Mouse (Mus musculus) hindbrain, embryonic 14.5 days (tissue): Measurements from ENCODE around the gene Isca2. TPM values are rescaled to one million over a fixed set of nuclear protein-coding genes. Genes with fewer than 3 reads are reported as not detected.

ENCODE experiments used
- ATAC-seq: fragments of 200-750 bp; cut with Nextera tagmentation; 2 replicates; pipeline ENCODE4 v1.8.0; 2017; ENCODE audit warnings: moderate number of reproducible peaks, mild to moderate bottlenecking, moderate TSS enrichment, moderate library complexity; ENCODE audit not compliant: low FRiP score
- DNase-seq: peaks from one replicate; pipeline ENCODE4 v3.0.0-alpha.2; 2015; ENCODE audit warnings: low spot score
- H3K27ac ChIP-seq: fragments of 300-500 bp; sonication (generic); 2 replicates; pipeline ENCODE4 v1.5.1; 2014; ENCODE audit warnings: mild to moderate bottlenecking, moderate library complexity
- H3K27me3 ChIP-seq: fragments of 300-500 bp; sonication (generic); 2 replicates; pipeline ENCODE4 v1.6.1; 2014; ENCODE audit warnings: mild to moderate bottlenecking, low read length, mixed read lengths; ENCODE audit not compliant: control insufficient read depth, insufficient read depth
- H3K36me3 ChIP-seq: fragments of 300-500 bp; sonication (generic); replicated peaks from 2 replicates; pipeline ENCODE4 v1.6.1; 2014; ENCODE audit not compliant: control insufficient read depth, insufficient read depth
- H3K4me1 ChIP-seq: fragments of 300-500 bp; sonication (generic); replicated peaks from 2 replicates; pipeline ENCODE4 v1.6.1; 2014; ENCODE audit warnings: antibody characterized with exemption, low read length, mixed read lengths; ENCODE audit not compliant: control insufficient read depth, insufficient read depth
- H3K4me2 ChIP-seq: fragments of 300-500 bp; sonication (generic); replicated peaks from 2 replicates; pipeline ENCODE4 v1.6.1; 2014; ENCODE audit warnings: mild to moderate bottlenecking, moderate library complexity
- H3K4me3 ChIP-seq: fragments of 300-500 bp; sonication (generic); replicated peaks from 2 replicates; pipeline ENCODE4 v1.5.1; 2014; ENCODE audit warnings: mild to moderate bottlenecking, low read length
- H3K9ac ChIP-seq: fragments of 300-500 bp; sonication (generic); 2 replicates; pipeline ENCODE4 v1.6.1; 2014
- H3K9me3 ChIP-seq: fragments of 300-500 bp; sonication (generic); 2 replicates; pipeline ENCODE4 v1.6.1; 2016; ENCODE audit warnings: low read length; ENCODE audit not compliant: control insufficient read depth
- WGBS: fragments of 180-500 bp; shearing (Covaris S2); extraction: QIAGEN DNeasy Blood & Tissue Kit; methylation state at CpG from one replicate; pipeline ENCODE4 v1.1.7; 2014; 5-methylcytosine and 5-hydroxymethylcytosine counted together
- polyA plus RNA-seq: library from polyadenylated mRNA; unstranded; fragments of >200 nt; fragmentation: Nextera tagmentation; extraction: Ambion mirVana; gene quantifications from 2 replicates; pipeline ENCODE4 v1.2.1, GENCODE M21; 2014

The Isca2 gene
- 127 and 132 TPM in 2 replicates for polyA plus RNA-seq

DNA sequence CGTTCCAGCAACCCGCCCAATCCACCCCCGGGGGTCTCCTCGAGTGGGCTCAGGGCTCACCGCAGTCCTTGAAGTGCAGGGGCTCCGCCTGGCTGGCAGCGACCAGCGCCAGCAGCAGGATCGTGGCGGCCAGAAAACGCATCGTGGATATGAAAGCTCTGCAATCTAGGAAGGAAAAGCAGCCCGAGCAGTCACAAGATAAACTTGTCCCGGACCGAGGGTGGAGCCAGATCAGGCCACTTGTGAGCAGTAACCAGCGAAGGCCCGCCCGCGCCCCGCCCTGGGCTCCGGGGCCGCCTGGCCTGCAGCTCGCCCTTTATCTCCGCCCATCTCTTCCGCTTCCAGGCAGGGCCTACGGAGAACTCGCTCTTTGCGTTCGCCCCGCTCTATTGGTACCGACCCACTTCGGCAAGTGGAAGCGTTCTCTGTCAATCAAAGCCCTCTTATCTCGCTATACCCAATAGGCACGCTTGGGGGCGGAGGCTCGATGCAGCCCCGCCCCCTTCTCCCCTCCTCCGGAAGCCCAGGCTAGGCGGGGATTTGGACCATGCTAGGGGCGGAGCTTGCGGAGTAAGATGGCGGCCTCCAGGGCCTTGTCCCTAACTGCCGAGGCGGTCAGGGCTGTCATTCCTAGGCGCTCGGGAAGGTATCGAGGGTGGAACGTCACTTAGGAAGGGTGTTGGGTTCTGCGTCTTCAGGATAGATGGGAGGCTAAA lies at the start of gene Isca2, which contains the start of gene Npc2:
Isca2 (plus strand) TSS at position 526 of the 716 bp plus-strand sequence.
Npc2 (minus strand) TSS at position 427 of the 716 bp plus-strand sequence.
- peaks cover 30% of the 10 kb centered on the region for H3K4me1 ChIP-seq
- peak; percentile 99 for DNase-seq
- peak; percentile 98 for ATAC-seq
- WGBS: under 1% methylated on average over 50 of the region's 50 CpGs
- 0 out of 2 replicates have a peak, but pooled peaks cover 5% of the 10 kb centered on the region for H3K36me3 ChIP-seq
- H3K9ac ChIP-seq: peak within 1 kb of the TSS; percentile 76
- no peaks in the 10 kb centered on the region for H3K9me3 ChIP-seq
- peak within 1 kb of the TSS; percentile 63 for H3K4me3 ChIP-seq
- H3K27me3 ChIP-seq: no peaks in the 10 kb centered on the region
- H3K4me2 ChIP-seq: peak within 1 kb of the TSS; percentile 78
- H3K27ac ChIP-seq: peak within 1 kb of the TSS; percentile 90

DNA sequence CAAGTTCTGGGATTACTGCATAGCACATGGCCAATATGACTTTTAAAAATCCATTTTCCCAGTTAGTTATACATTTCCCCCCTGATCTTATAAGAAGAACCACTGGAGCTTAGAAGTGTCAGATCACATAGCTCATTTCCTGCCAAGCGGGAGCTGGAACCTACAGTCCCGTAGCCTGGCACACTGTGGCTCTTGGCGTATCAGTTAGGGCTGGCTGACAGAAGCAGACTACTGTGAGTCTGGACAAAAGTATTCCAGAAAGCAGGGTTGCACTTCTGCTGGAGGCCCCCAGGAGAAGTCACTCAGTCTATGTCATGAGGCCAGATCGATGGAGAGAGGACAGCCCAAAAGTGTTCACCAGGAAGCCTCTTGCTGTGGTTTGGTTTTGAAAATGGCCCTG lies 46.7 kb upstream of the Isca2 start:
- H3K9ac ChIP-seq: no peak overlapping the region
- 90% methylated on average over 4 of the region's 4 CpGs for WGBS
- no peaks in the 10 kb centered on the region for H3K27me3 ChIP-seq
- no peaks in the 10 kb centered on the region for H3K36me3 ChIP-seq
- DNase-seq (no peak), ATAC-seq (no peak)
- no peak overlapping the region for H3K4me3 ChIP-seq
- H3K4me1 ChIP-seq: no peaks in the 10 kb centered on the region
- H3K9me3 ChIP-seq: no peaks in the 10 kb centered on the region
- no peak overlapping the region for H3K27ac ChIP-seq
- no peak overlapping the region for H3K4me2 ChIP-seq

DNA sequence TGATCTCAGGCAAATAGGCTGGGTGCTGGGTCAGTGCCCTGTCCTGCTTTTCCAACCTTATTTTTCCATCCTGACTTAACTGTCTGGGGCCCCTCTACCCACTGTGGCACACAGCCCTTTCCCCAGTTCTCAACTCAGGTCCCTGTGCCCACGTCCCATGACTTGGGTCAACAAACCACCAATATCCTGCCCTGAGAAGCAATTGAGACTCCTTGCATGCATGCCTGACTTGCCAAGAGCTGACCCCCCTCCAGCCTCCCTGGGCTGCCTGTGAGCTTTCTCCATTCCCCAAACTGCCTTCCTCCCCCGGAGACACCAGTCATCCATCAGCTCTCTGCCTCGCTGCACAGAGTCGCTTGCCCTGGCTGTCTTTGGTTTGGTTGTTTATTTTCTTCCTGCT lies 46.1 kb upstream of the Isca2 start:
- Histone ChIP-seq H3K36me3 (no peaks in the 10 kb centered on the region), H3K4me3 (no peak overlapping the region), H3K9ac (no peak overlapping the region), H3K27me3 (no peaks in the 10 kb centered on the region), H3K9me3 (no peaks in the 10 kb centered on the region), H3K4me2 (no peak overlapping the region), H3K4me1 (no peaks in the 10 kb centered on the region), H3K27ac (no peak overlapping the region)
- no peak for DNase-seq
- ATAC-seq: no peak
- 30% methylated on average over 4 of the region's 4 CpGs for WGBS

DNA sequence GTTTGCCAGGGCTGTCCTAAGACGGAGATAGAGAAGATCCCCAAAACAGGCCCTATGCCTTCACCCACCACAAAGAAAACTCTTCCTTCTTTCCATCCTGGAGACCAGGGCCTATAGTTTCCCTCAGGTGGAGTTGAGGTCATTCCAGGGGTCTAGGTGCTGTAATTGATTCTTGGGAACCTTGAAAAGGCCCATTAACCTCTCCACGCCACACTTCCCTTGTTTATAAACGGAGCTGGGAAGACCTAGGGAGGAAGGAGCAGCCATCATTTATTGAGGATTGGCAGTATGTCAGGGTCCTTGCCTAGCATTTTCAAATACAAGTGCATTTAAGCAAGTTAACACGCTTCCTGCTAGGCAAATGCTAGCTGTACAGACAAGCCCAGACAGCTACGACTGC lies 45.6 kb upstream of the Isca2 start:
- no peak for ATAC-seq
- 72% methylated on average over 5 of the region's 5 CpGs for WGBS
- H3K4me1 ChIP-seq: no peaks in the 10 kb centered on the region

DNA sequence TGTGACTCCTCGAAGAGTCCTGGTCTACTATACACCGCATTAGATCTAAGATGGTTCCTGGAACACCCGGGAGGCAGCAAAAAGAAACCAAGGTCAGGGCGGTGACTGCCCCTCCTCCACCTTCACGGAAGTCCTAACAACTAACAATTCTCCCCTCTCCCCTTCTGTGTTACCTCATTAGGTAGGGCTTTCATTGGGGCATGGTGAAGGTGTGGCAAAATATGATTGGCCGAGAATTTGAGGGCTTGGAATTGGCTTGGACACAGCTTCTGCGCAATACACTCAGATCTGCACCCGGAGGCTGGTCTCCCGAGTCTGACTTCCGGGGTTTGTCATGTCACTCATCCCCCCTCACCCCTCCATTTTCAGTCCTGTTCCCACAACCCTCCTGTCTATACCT lies 44.6 kb upstream of the Isca2 start:
- DNase-seq: no peak

More for the DNA sequence above, 45.6 kb upstream of the Isca2 start:
- Histone ChIP-seq H3K9me3 (no peaks in the 10 kb centered on the region), H3K27ac (no peak overlapping the region), H3K36me3 (no peaks in the 10 kb centered on the region), H3K4me3 (no peak overlapping the region), H3K4me2 (no peak overlapping the region), H3K27me3 (no peaks in the 10 kb centered on the region), H3K9ac (no peak overlapping the region)
- no peak for DNase-seq

DNA sequence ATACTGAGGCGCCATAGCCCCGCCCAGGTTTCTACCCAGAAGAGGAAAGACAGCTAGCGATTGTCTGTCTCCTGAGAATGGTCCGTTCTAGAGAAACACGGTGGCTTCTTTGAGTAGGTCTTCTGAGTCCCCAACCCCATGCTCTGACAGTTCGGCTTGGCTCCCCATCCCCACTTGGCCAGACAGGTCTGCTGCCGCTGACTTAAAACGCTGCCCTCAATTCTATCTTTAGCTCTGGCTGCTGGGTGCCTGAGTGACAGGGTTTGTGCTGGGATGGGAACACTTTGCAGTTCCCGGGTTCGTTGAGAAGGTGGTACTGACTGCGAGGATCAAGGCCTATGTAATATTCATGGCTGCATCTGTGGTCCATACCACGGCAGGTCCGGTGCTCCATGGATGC lies 39.7 kb upstream of the Isca2 start:
- WGBS: 78% methylated on average over 13 of the region's 13 CpGs
- H3K4me1 ChIP-seq: no peaks in the 10 kb centered on the region
- no peak overlapping the region for H3K4me2 ChIP-seq
- H3K36me3 ChIP-seq: no peaks in the 10 kb centered on the region
- H3K27ac ChIP-seq: no peak overlapping the region
- ATAC-seq (no peak), DNase-seq (no peak)
- no peak overlapping the region for H3K4me3 ChIP-seq
- H3K9ac ChIP-seq: no peak overlapping the region
- no peaks in the 10 kb centered on the region for H3K9me3 ChIP-seq
- H3K27me3 ChIP-seq: no peaks in the 10 kb centered on the region

More for the DNA sequence above, 44.6 kb upstream of the Isca2 start:
- no peak overlapping the region for H3K4me2 ChIP-seq
- H3K4me3 ChIP-seq: no peak overlapping the region
- H3K27ac ChIP-seq: no peak overlapping the region
- 94% methylated on average over 10 of the region's 10 CpGs for WGBS
- no peak overlapping the region for H3K9ac ChIP-seq
- no peak for ATAC-seq
- H3K9me3 ChIP-seq: no peaks in the 10 kb centered on the region
- no peaks in the 10 kb centered on the region for H3K36me3 ChIP-seq
- H3K4me1 ChIP-seq: no peaks in the 10 kb centered on the region
- H3K27me3 ChIP-seq: no peaks in the 10 kb centered on the region

DNA sequence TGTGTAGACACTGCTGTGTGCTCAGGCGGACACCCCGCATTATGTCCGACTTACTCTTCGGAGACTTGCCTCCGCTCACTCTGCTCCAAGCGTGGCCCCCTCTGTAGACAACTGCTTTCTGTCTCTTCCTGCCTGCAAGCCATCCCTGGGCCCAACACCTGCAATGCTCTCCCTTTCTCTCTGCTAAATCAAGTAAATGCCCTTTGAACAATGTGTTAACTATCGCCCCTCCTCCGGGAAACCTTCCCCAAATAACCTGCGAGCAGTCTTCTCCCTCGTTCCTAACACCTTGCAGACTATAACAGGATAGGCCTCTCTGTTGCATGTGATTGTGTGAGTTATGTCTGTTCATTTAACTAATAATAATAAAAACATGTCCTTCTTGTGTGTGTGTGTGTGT lies 29.6 kb upstream of the Isca2 start:
- no peaks in the 10 kb centered on the region for H3K27me3 ChIP-seq
- H3K9ac ChIP-seq: no peak overlapping the region
- 87% methylated on average over 10 of the region's 10 CpGs for WGBS
- H3K27ac ChIP-seq: no peak overlapping the region
- H3K9me3 ChIP-seq: no peaks in the 10 kb centered on the region
- H3K4me3 ChIP-seq: no peak overlapping the region
- DNase-seq: no peak
- no peaks in the 10 kb centered on the region for H3K4me1 ChIP-seq
- no peak for ATAC-seq
- H3K4me2 ChIP-seq: no peak overlapping the region
- no peaks in the 10 kb centered on the region for H3K36me3 ChIP-seq

DNA sequence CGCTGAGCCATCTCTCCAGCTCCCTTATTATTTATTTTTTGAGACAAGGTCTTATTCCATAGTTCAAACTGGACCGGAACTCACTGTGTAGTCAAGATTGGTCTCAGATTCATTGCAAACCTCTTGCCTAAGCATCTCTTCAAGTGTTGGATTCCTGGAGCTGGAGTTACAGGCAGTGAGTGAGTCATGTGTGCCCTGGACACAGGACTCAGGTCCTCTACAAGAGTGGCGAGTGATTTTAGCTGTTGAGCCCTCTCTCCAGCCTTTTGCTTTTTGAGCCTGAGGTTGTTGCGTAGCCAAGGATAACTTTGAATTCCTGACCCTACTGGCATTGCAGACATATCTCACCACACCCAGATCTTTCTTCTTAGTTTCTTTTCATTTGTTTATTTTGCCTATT lies 27.4 kb upstream of the Isca2 start:
- H3K36me3 ChIP-seq: no peaks in the 10 kb centered on the region
- DNase-seq (no peak), ATAC-seq (no peak)
- no peaks in the 10 kb centered on the region for H3K27me3 ChIP-seq
- no peak overlapping the region for H3K27ac ChIP-seq
- H3K4me2 ChIP-seq: no peak overlapping the region
- no peaks in the 10 kb centered on the region for H3K9me3 ChIP-seq
- WGBS: 73% methylated on average over 4 of the region's 4 CpGs
- no peak overlapping the region for H3K9ac ChIP-seq
- no peaks in the 10 kb centered on the region for H3K4me1 ChIP-seq
- no peak overlapping the region for H3K4me3 ChIP-seq

DNA sequence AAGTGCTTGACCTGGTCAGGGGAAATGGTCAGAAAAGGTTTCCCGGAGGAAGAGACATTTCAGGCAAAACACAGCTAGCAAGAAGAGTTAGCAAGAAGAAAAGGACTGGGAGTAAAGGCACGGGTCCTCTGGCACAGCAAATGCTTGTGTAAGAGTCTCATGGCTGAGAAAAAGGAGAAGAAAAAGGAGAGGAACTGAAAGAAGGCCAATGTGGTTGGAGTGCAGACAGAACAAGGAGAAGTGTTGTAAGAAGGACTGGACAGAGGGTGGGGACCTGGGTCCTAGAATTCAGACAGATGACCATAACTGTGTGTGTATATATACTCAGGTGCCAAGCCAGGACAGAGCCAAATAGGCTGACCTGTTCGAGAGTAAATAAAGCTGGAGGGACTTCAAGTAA lies 24.9 kb upstream of the Isca2 start:
- H3K27ac ChIP-seq: no peak overlapping the region
- ATAC-seq (no peak), DNase-seq (no peak)
- H3K4me2 ChIP-seq: no peak overlapping the region
- H3K36me3 ChIP-seq: no peaks in the 10 kb centered on the region
- H3K27me3 ChIP-seq: no peaks in the 10 kb centered on the region
- no peak overlapping the region for H3K9ac ChIP-seq
- H3K4me3 ChIP-seq: no peak overlapping the region
- peaks cover 16% of the 10 kb centered on the region for H3K4me1 ChIP-seq
- H3K9me3 ChIP-seq: no peaks in the 10 kb centered on the region
- WGBS: 74% methylated on average over 3 of the region's 3 CpGs
